Mouse (Mus musculus): ENCODE data around the gene Adam34.
"Not testable (repeated sequence)": the region's sequence is repeated elsewhere in the genome, so short reads cannot be mapped to it uniquely, and the experiment has no call there.

Gene Adam34

DNA sequence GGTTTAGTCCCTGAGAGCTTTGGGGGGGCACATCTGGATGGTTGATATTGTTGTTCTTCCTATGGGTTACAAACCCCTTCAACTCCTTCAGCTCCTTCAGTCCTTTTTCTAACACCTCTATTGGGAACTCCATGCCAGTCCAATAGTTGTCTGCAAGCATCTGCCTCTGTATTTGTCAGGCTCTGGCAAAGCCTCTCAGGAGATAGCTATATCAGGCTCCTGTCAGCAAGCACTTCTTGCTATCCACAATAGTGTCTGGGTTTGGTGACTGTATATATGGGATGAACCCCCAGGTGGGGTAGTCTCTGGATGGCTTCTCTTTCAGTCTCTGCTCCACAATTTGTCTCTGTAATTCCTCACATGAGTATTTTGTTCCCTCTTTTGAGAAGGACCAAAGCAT lies at the start of gene Adam34:
TSS of gene Adam34 (minus strand) at position 101 of the 400 bp plus-strand sequence.
- no peak for DNase-seq

DNA sequence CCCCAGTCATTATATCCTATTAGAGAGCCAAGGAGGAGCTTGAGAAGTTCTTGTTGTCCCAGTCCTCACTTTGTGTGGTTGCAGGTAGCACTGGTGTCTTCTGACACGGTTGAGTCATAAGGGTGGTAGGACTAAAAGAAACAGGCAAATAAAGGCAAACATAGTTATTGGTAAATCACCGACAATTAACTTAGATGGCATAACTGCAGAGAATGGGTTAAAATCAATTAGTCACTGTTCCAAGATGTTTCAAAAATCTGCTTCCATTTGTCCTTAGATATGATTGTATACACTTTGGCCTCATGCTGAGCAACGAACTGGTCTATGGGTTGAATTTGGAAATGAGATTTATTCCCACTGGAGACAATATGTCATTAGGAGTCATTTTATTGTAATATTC lies 82.7 kb downstream of the Adam34 start, which contains the start of gene Gm5346:
TSS of gene Gm5346 (minus strand) at position 101 of the 400 bp plus-strand sequence.
- DNase-seq = no peak

DNA sequence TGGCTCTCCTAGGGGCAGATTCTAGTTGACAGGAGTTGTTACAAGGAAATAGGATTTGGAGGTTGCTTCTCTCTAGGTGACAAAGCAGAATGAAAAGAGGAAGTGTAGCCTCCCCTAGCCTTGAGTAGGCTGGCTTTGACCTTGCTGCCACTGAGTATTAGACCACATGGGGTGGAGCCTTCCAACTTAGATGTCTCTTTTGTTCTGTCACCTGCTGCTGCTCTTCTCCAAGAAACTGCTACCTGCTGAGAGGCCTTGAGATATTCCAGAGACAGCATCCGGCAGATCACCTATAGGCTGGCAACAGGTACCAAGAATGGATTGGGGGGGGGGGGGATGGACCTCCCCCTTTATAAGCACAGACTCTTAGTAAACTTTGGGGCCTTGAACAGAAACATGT lies 93.8 kb downstream of the Adam34 start:
- DNase-seq = no peak

DNA sequence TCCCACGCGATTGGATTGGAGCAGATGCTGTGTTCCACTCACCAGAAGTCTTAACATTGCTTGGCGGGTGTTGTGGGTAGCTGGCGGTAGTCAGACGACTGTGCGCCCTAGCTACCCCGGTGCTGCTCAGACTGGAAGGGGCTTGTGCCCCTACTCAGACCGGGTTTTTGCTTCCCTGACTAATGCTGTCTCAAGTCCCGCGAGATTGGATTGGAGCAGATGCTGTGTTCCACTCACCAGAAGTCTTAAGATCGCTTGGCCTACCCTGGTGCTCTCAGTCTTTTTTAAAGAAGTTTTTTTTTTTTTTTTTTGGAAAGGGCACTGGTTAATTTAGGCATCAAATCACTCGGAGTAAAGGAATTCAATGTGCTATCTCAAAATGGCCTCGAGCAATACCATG lies 106.2 kb downstream of the Adam34 start:
- DNase-seq = not testable (repeated sequence)

DNA sequence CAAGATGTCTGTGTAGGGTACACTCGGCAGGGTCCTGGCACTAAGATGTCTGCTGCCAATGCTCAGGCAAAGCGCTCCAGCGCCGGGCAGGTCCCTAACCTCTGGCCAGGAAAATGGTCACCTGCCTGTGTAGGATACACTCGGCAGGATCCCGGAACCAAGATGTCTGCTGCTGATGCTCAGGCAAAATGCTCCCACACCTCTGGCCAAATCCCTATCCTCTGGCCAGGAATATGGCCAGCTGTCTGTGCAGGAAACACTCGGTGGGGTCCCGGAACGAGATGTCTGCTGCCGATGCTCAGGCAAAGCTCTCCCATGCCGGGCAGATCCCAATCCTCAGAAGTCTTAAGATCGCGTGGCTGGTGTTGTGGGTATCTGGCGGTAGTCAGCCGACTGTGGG lies 106.7 kb downstream of the Adam34 start:
- not testable (repeated sequence) for DNase-seq

All from heart, adult 11 months (tissue).